Mouse (Mus musculus) ES-Bruce4 (cell line): Measurements from ENCODE around the gene Asic1. TPM values are rescaled to one million over a fixed set of nuclear protein-coding genes. Genes with fewer than 3 reads are reported as not detected.
A peak's percentile ranks its signal among the peaks of the same experiment; 100 is the strongest.

ENCODE experiments used
- H3K27ac ChIP-seq: 2 replicates; pipeline ENCODE4 v1.5.1; 2012; ENCODE audit warnings: low read length, inconsistent platforms; ENCODE audit not compliant: insufficient read depth
- H3K27me3 ChIP-seq: 2 replicates; pipeline ENCODE4 v1.6.1; 2012; ENCODE audit warnings: mild to moderate bottlenecking, low read length, inconsistent platforms; ENCODE audit not compliant: control insufficient read depth, poor library complexity, insufficient read depth, severe bottlenecking
- H3K36me3 ChIP-seq: 2 replicates; pipeline ENCODE4 v1.6.1; 2012; ENCODE audit warnings: inconsistent platforms, mild to moderate bottlenecking, low read length, moderate library complexity; ENCODE audit not compliant: control insufficient read depth, poor library complexity, insufficient read depth, severe bottlenecking
- H3K4me1 ChIP-seq: one replicate; pipeline ENCODE4 v1.8.1; 2011; ENCODE audit warnings: low read length; ENCODE audit not compliant: control insufficient read depth, insufficient read depth
- H3K4me3 ChIP-seq: 2 replicates; pipeline ENCODE4 v1.5.1; 2011; ENCODE audit warnings: low read depth, mild to moderate bottlenecking, low read length
- H3K9ac ChIP-seq: 2 replicates; pipeline ENCODE4 v1.6.1; 2012; ENCODE audit warnings: low read depth, mild to moderate bottlenecking, inconsistent platforms; ENCODE audit not compliant: poor library complexity, severe bottlenecking
- H3K9me3 ChIP-seq: replicated peaks from 2 replicates; pipeline ENCODE4 v1.6.1; 2012; ENCODE audit warnings: mild to moderate bottlenecking, low read length, inconsistent platforms; ENCODE audit not compliant: control insufficient read depth, poor library complexity, insufficient read depth, severe bottlenecking
- CTCF ChIP-seq: IDR thresholded peaks from one replicate; pipeline ENCODE4 v1.8.1; 2011; ENCODE audit warnings: low read depth, low read length
- EP300 ChIP-seq: IDR thresholded peaks from 2 replicates; pipeline ENCODE4 v1.6.1; 2011; ENCODE audit warnings: low read depth, low read length; ENCODE audit not compliant: insufficient read depth
- POLR2A ChIP-seq: IDR thresholded peaks from one replicate; pipeline ENCODE4 v1.8.1; 2011; ENCODE audit warnings: low read length; ENCODE audit not compliant: insufficient read depth
- polyA plus RNA-seq: library from polyadenylated mRNA; stranded (reverse); fragments of >200 nt; gene quantifications from 2 replicates; pipeline ENCODE4 v1.2.4, GENCODE M21; 2011; ENCODE audit warnings: low read depth; ENCODE audit not compliant: missing spikeins, insufficient read depth, insufficient read length

The Asic1 gene
- polyA plus RNA-seq, 1 experiment, result 3.9 TPM

- Histone ChIP-seq H3K9me3 (no peaks in the 10 kb centered on the region), H3K9ac (peak within 1 kb of the TSS; percentile 93), H3K27me3 (no peaks in the 10 kb centered on the region), H3K4me3 (peak within 1 kb of the TSS; percentile 96), H3K36me3 (peaks cover 8% of the 10 kb centered on the region), H3K27ac (peak within 1 kb of the TSS; percentile 77), H3K4me1 (peaks cover 10% of the 10 kb centered on the region)
- no peak for TF ChIP-seq POLR2A
- peak; percentile 57; the same call in 1 of the 2 replicates for TF ChIP-seq EP300
- TF ChIP-seq CTCF, result peak; percentile 69
Measured at GRCm38 (mm10) chr15:99701999-99702900, 32.1 kb downstream of the Asic1 start, which contains the start of gene Smarcd1. TSS of gene Smarcd1 (plus strand) at chr15:99702129.

GRCm38 (mm10) chr15:99703104-99703503, 32.9 kb downstream of the Asic1 start:
- H3K9ac ChIP-seq, result peak overlapping the region; percentile 93
- peak overlapping the region; percentile 13 for H3K4me3 ChIP-seq
- no peaks in the 10 kb centered on the region for H3K27me3 ChIP-seq
- peak overlapping the region; percentile 77 for H3K27ac ChIP-seq
- peaks cover 10% of the 10 kb centered on the region for H3K4me1 ChIP-seq
- H3K9me3 ChIP-seq, result no peaks in the 10 kb centered on the region
- TF ChIP-seq POLR2A (no peak), EP300 (no peak), CTCF (no peak)
- peaks cover 12% of the 10 kb centered on the region for H3K36me3 ChIP-seq

- Histone ChIP-seq H3K27ac (peak overlapping the region; percentile 77), H3K27me3 (no peaks in the 10 kb centered on the region), H3K9ac (peak overlapping the region; percentile 93), H3K4me1 (peaks cover 8% of the 10 kb centered on the region), H3K9me3 (no peaks in the 10 kb centered on the region), H3K4me3 (no peak overlapping the region), H3K36me3 (peaks cover 14% of the 10 kb centered on the region)
- TF ChIP-seq POLR2A (no peak), CTCF (no peak), EP300 (no peak)
Measured at GRCm38 (mm10) chr15:99703676-99704040, 33.5 kb downstream of the Asic1 start.

GRCm38 (mm10) chr15:99704041-99704681, 34.0 kb downstream of the Asic1 start:
- Histone ChIP-seq H3K4me1 (peaks cover 6% of the 10 kb centered on the region), H3K9ac (peak overlapping the region; percentile 93), H3K9me3 (no peaks in the 10 kb centered on the region), H3K4me3 (peak overlapping the region; percentile 53), H3K27me3 (no peaks in the 10 kb centered on the region), H3K36me3 (peaks cover 19% of the 10 kb centered on the region), H3K27ac (peak overlapping the region; percentile 89)
- peak; percentile 96 for TF ChIP-seq EP300
- TF ChIP-seq POLR2A, result no peak
- TF ChIP-seq CTCF, result no peak

- peak overlapping the region; percentile 93 for H3K9ac ChIP-seq
- no peaks in the 10 kb centered on the region for H3K27me3 ChIP-seq
- peak overlapping the region; percentile 89 for H3K27ac ChIP-seq
- no peaks in the 10 kb centered on the region for H3K9me3 ChIP-seq
- H3K4me1 ChIP-seq, result peaks cover 5% of the 10 kb centered on the region
- peaks cover 27% of the 10 kb centered on the region for H3K36me3 ChIP-seq
- TF ChIP-seq EP300, result peak; percentile 67; the same call in 1 of the 2 replicates
- TF ChIP-seq CTCF, result no peak
- H3K4me3 ChIP-seq, result peak overlapping the region; percentile 53
Measured at GRCm38 (mm10) chr15:99704881-99705280, 34.7 kb downstream of the Asic1 start.
